Mouse (Mus musculus): ENCODE results near the gene Itgb4. TPM values are rescaled to one million over a fixed set of nuclear protein-coding genes. Genes with fewer than 3 reads are reported as not detected.

Gene Itgb4
- polyA plus RNA-seq, 1 experiment: 28.6 TPM

GRCm38 (mm10) chr11:116034584-116034983, 60.1 kb downstream of the Itgb4 start:
- Histone ChIP-seq H3K4me1 (ENCODE audit: control insufficient read depth, insufficient read depth, low read length) (peaks cover 19% of the 10 kb centered on the region), H3K4me3 (replicated peaks; ENCODE audit: insufficient read depth, low read depth, low read length) (no peak overlapping the region), H3K27me3 (ENCODE audit: control insufficient read depth, insufficient read depth, low read length) (no peaks in the 10 kb centered on the region), H3K27ac (ENCODE audit: insufficient read depth, low read length) (no peak overlapping the region)
- TF ChIP-seq POLR2A (IDR thresholded peaks at IDR 0.05; ENCODE audit: borderline replicate concordance, insufficient read depth, low read length): no peak
- no peak for TF ChIP-seq CTCF (IDR thresholded peaks at IDR 0.05; ENCODE audit: borderline replicate concordance, insufficient read depth, low read depth, low read length)
- no peak for DNase-seq
- WGBS: 93% methylated on average over 6 of the region's 6 CpGs

DNA sequence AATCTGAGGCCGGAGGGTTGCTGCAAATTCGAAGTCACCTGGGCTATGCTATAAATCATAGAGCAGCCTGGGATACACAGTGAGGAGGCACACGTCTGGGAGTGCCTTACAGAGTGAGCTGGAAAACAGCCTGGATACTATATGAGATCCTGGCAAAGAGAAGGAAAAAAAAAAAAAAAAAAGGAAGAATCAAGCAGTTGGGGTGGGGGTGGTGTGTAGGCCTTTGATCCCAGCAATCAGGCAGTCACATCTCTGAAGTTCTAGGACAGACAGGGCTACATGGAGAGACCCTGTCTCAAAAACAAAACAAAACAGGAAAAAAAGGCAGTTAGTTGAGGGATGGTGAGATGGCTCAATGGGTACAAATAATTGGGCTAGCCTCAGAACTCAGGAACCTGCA, 62.2 kb downstream of the Itgb4 start:
- WGBS: 73% methylated on average over 3 of the region's 3 CpGs
- no peak overlapping the region for H3K4me3 ChIP-seq (replicated peaks; ENCODE audit: insufficient read depth, low read depth, low read length)
- no peak for DNase-seq
- H3K27ac ChIP-seq (ENCODE audit: insufficient read depth, low read length): no peak overlapping the region
- H3K27me3 ChIP-seq (ENCODE audit: control insufficient read depth, insufficient read depth, low read length): no peaks in the 10 kb centered on the region
- peaks cover 21% of the 10 kb centered on the region for H3K4me1 ChIP-seq (ENCODE audit: control insufficient read depth, insufficient read depth, low read length)
- TF ChIP-seq CTCF (IDR thresholded peaks at IDR 0.05; ENCODE audit: borderline replicate concordance, insufficient read depth, low read depth, low read length): no peak
- TF ChIP-seq POLR2A (IDR thresholded peaks at IDR 0.05; ENCODE audit: borderline replicate concordance, insufficient read depth, low read length): no peak

DNA sequence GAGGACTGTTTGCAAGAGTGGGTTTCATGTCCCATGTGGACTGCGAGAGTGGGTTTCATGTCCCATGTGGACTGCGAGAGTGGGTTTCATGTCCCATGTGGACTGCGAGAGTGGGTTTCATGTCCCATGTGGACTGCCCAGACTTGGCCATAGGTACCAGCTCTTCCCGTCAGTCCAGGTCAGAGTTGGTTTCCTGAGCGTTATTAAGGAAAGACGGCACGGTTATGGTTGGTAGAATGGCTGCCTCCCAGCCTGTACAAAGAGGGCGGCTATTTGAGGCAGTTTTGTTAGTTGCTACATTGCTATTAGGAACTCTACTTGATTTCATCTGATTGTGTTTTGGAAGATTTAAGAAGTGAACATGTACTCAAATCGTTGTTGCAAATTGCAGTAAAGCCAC, 63.3 kb downstream of the Itgb4 start:
- Histone ChIP-seq H3K4me1 (ENCODE audit: control insufficient read depth, insufficient read depth, low read length) (peaks cover 18% of the 10 kb centered on the region), H3K4me3 (replicated peaks; ENCODE audit: insufficient read depth, low read depth, low read length) (no peak overlapping the region), H3K27ac (ENCODE audit: insufficient read depth, low read length) (no peak overlapping the region), H3K27me3 (ENCODE audit: control insufficient read depth, insufficient read depth, low read length) (no peaks in the 10 kb centered on the region)
- TF ChIP-seq CTCF (IDR thresholded peaks at IDR 0.05; ENCODE audit: borderline replicate concordance, insufficient read depth, low read depth, low read length): no peak
- no peak for TF ChIP-seq POLR2A (IDR thresholded peaks at IDR 0.05; ENCODE audit: borderline replicate concordance, insufficient read depth, low read length)
- 89% methylated on average over 9 of the region's 9 CpGs for WGBS
- no peak for DNase-seq

DNA sequence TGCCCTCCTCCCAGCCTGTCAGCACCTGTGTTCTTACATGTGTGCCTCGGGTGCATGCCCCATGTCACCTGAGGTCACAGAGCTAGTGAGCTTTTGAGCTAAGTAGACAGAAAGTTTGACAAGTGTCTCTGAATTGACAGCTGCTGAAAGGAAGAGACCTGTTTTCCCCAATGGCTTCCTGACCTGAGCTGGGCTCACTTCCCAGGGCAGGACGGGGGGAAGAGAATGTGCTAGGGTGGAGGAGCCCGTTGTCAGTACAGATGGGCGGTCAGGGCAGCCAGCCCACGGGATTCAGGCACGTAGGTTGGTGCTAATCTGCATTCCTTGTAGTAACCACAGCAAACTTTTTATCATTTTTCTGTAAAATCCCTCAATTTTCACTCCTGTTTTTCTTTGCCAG, 66.1 kb downstream of the Itgb4 start:
- H3K4me1 ChIP-seq (ENCODE audit: control insufficient read depth, insufficient read depth, low read length): peaks cover 11% of the 10 kb centered on the region
- H3K4me3 ChIP-seq (replicated peaks; ENCODE audit: insufficient read depth, low read depth, low read length): no peak overlapping the region
- peak; percentile 51 to 60 for DNase-seq
- WGBS: 18% methylated on average over 6 of the region's 6 CpGs
- TF ChIP-seq POLR2A (IDR thresholded peaks at IDR 0.05; ENCODE audit: borderline replicate concordance, insufficient read depth, low read length): no peak
- no peak for TF ChIP-seq CTCF (IDR thresholded peaks at IDR 0.05; ENCODE audit: borderline replicate concordance, insufficient read depth, low read depth, low read length)
- no peak overlapping the region for H3K27ac ChIP-seq (ENCODE audit: insufficient read depth, low read length)
- H3K27me3 ChIP-seq (ENCODE audit: control insufficient read depth, insufficient read depth, low read length): no peaks in the 10 kb centered on the region

DNA sequence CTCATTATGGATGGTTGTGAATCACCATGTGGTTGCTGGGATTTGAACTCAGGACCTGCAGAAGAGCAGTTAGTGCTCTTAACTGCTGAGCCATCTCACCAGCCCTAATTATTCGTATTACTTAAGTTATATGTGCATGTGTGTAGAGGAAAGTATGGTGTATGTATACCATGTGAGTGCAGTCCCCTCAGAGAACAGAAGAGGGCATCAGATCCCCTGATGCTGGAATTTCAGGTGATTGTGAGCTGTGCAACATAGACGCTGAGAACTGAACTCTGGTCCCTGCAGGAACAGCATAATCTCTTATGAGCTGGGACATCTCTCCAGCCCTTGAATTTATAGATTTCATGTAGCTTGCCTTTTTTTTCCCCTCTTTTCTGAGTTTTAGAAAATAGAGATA, 67.3 kb downstream of the Itgb4 start:
- WGBS: 97% methylated on average over 2 of the region's 2 CpGs
- Histone ChIP-seq H3K4me1 (ENCODE audit: control insufficient read depth, insufficient read depth, low read length) (peaks cover 11% of the 10 kb centered on the region), H3K27me3 (ENCODE audit: control insufficient read depth, insufficient read depth, low read length) (no peaks in the 10 kb centered on the region), H3K4me3 (replicated peaks; ENCODE audit: insufficient read depth, low read depth, low read length) (no peak overlapping the region), H3K27ac (ENCODE audit: insufficient read depth, low read length) (no peak overlapping the region)
- TF ChIP-seq POLR2A (IDR thresholded peaks at IDR 0.05; ENCODE audit: borderline replicate concordance, insufficient read depth, low read length) (no peak), CTCF (IDR thresholded peaks at IDR 0.05; ENCODE audit: borderline replicate concordance, insufficient read depth, low read depth, low read length) (no peak)
- DNase-seq: no peak

DNA sequence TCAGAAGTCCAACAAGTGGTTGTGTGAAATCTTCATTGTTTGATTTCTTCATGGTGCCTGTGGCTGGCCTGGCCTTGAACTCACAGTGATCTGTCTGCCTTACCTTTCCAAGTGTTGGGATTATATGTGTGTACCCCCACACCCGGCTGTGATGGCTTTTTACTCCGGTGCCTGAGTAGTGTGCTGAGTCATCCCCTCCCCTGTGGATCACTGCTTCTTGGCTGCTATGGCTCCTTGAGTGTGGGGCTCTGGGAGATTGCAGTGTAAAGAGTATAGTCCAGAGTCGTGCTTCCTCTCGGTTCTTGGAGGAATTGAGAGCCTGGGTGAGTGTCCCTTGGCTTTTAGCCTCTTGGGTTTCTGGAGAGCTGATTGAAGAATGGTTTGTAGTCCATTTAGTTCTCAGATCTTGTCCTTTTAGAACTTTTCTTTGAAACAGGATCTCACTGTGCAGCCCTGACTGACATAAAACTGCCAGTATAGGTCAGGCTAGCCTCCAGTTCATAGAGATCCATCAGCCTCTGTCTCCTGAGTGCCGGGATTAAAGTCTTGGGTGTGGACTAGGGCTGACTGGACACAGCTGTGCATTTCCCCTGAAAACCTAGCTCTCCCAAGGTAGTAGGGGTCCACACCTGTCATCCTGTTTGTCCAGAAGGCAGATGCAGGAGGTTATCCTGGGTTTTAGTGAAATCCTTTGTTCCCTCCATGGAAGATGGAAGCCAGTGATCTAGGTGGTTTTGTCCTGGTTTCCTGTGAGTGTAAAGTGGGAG, 68.0 kb downstream of the Itgb4 start:
- no peaks in the 10 kb centered on the region for H3K27me3 ChIP-seq (ENCODE audit: control insufficient read depth, insufficient read depth, low read length)
- H3K4me1 ChIP-seq (ENCODE audit: control insufficient read depth, insufficient read depth, low read length): peaks cover 11% of the 10 kb centered on the region
- no peak for TF ChIP-seq CTCF (IDR thresholded peaks at IDR 0.05; ENCODE audit: borderline replicate concordance, insufficient read depth, low read depth, low read length)
- TF ChIP-seq POLR2A (IDR thresholded peaks at IDR 0.05; ENCODE audit: borderline replicate concordance, insufficient read depth, low read length): no peak
- WGBS: 78% methylated on average over 5 of the region's 5 CpGs
- no peak overlapping the region for H3K27ac ChIP-seq (ENCODE audit: insufficient read depth, low read length)
- DNase-seq: no peak
- no peak overlapping the region for H3K4me3 ChIP-seq (replicated peaks; ENCODE audit: insufficient read depth, low read depth, low read length)

DNA sequence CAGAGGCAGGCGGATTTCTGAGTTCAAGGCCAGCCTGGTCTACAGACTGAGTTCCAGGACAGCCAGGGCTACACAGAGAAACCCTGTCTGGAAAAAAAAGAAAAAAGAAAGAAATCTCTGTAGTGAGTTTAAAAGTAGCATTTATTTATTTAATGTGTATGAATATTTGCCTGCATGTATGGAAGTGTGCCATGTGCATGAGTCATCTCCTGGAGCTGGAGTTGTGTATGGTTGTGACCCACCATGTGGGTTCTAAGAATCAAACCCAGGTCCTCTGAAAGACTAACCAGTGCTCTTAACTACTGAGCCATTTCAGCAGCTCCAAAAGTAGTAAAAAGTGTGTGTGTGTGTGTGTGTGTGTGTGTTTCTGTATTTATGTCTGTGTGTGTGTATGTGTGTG, 68.8 kb downstream of the Itgb4 start:
- DNase-seq: no peak
- TF ChIP-seq POLR2A (IDR thresholded peaks at IDR 0.05; ENCODE audit: borderline replicate concordance, insufficient read depth, low read length) (no peak), CTCF (IDR thresholded peaks at IDR 0.05; ENCODE audit: borderline replicate concordance, insufficient read depth, low read depth, low read length) (no peak)
- Histone ChIP-seq H3K27me3 (ENCODE audit: control insufficient read depth, insufficient read depth, low read length) (no peaks in the 10 kb centered on the region), H3K4me3 (replicated peaks; ENCODE audit: insufficient read depth, low read depth, low read length) (no peak overlapping the region), H3K4me1 (ENCODE audit: control insufficient read depth, insufficient read depth, low read length) (peaks cover 11% of the 10 kb centered on the region), H3K27ac (ENCODE audit: insufficient read depth, low read length) (no peak overlapping the region)
- 94% methylated on average over 1 of the region's 1 CpGs for WGBS

DNA sequence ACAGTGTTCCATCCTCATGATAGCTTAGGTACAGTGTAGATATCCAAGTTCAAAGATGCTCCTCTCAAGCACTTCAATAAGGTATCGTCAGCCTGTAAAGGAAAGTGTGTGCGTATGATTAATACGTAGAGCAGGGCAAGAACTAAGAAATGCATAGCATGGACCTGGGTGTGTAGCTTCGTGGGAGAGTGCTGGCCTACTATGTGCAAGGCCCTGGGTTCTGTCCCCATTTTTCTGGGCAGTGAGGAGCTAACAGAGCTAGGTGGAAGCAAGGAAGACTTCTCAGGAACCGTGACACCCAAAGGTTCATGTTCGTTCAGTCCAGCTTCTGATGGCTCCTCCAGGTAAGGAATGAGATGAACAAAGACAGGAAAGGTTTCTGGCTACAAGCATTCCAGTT, 70.7 kb downstream of the Itgb4 start:
- DNase-seq: no peak
- TF ChIP-seq CTCF (IDR thresholded peaks at IDR 0.05; ENCODE audit: borderline replicate concordance, insufficient read depth, low read depth, low read length) (no peak), POLR2A (IDR thresholded peaks at IDR 0.05; ENCODE audit: borderline replicate concordance, insufficient read depth, low read length) (no peak)

More for the DNA sequence above, 70.7 kb downstream of the Itgb4 start:
- 97% methylated on average over 6 of the region's 6 CpGs for WGBS
- no peak overlapping the region for H3K4me3 ChIP-seq (replicated peaks; ENCODE audit: insufficient read depth, low read depth, low read length)
- peaks cover 9% of the 10 kb centered on the region for H3K4me1 ChIP-seq (ENCODE audit: control insufficient read depth, insufficient read depth, low read length)
- H3K27ac ChIP-seq (ENCODE audit: insufficient read depth, low read length): no peak overlapping the region
- no peaks in the 10 kb centered on the region for H3K27me3 ChIP-seq (ENCODE audit: control insufficient read depth, insufficient read depth, low read length)

All from cerebellum, adult 2 months (tissue).